Mouse (Mus musculus) cerebellum, adult 2 months (tissue): ENCODE measurements around the gene Asap2. TPM values are rescaled to one million over a fixed set of nuclear protein-coding genes. Genes with fewer than 3 reads are reported as not detected.

Source experiments
- DNase-seq, 2 experiments: peaks; one replicate each; pipeline ENCODE4 v3.0.0; 2021
- H3K27ac ChIP-seq: fragments of 200-500 bp; 2 replicates; pipeline ENCODE4 v1.5.1; 2012; ENCODE audit warnings: low read length, control low read depth, inconsistent platforms; ENCODE audit not compliant: insufficient read depth
- H3K27me3 ChIP-seq: fragments of 200-500 bp; 2 replicates; pipeline ENCODE4 v1.6.1; 2012; ENCODE audit warnings: inconsistent platforms, mild to moderate bottlenecking, low read length, moderate library complexity; ENCODE audit not compliant: control insufficient read depth, insufficient read depth
- H3K4me1 ChIP-seq: fragments of 200-500 bp; 2 replicates; pipeline ENCODE4 v1.6.1; 2011; ENCODE audit warnings: low read length; ENCODE audit not compliant: control insufficient read depth, insufficient read depth
- H3K4me3 ChIP-seq: fragments of 200-500 bp; replicated peaks from 2 replicates; pipeline ENCODE3; 2011; ENCODE audit warnings: mild to moderate bottlenecking, low read depth, low read length, control low read depth; ENCODE audit not compliant: insufficient read depth
- CTCF ChIP-seq: fragments of 200-500 bp; IDR thresholded peaks from 2 replicates; pipeline ENCODE4 v1.5.1; 2011; ENCODE audit warnings: low read depth, mild to moderate bottlenecking, control low read depth, low read length, moderate library complexity, borderline replicate concordance; ENCODE audit not compliant: insufficient read depth
- POLR2A ChIP-seq: fragments of 200-500 bp; IDR thresholded peaks from 2 replicates; pipeline ENCODE4 v1.6.1; 2011; ENCODE audit warnings: low read length, control low read depth, borderline replicate concordance; ENCODE audit not compliant: insufficient read depth
- WGBS: fragments of 180-500 bp; shearing (Covaris S2); methylation state at CpG from one replicate; pipeline ENCODE4 v1.1.7; 2018; 5-methylcytosine and 5-hydroxymethylcytosine counted together
- polyA plus RNA-seq: library from polyadenylated mRNA; depleted of rRNA; stranded (reverse); fragments of >200 nt; gene quantifications from 2 replicates; pipeline ENCODE4 v1.2.3, GENCODE M21; 2012

Gene Asap2
- polyA plus RNA-seq, 1 experiment = 27.1 TPM

GRCm38 (mm10) chr12:21247711-21248392, 257.6 kb downstream of the Asap2 start:
- Histone ChIP-seq H3K4me3 (no peak overlapping the region), H3K27me3 (no peaks in the 10 kb centered on the region), H3K27ac (no peak overlapping the region), H3K4me1 (no peaks in the 10 kb centered on the region)
- 87% methylated on average over 7 of the region's 7 CpGs for WGBS
- no peak for TF ChIP-seq POLR2A
- no peak for TF ChIP-seq CTCF
- no peak for DNase-seq

- H3K4me3 ChIP-seq = no peak overlapping the region
- no peaks in the 10 kb centered on the region for H3K4me1 ChIP-seq
- no peak for TF ChIP-seq POLR2A
- peak; percentile 41; the same call in 1 of the 2 replicates for TF ChIP-seq CTCF
- DNase-seq = no peak
- no peaks in the 10 kb centered on the region for H3K27me3 ChIP-seq
- WGBS = 92% methylated on average over 6 of the region's 6 CpGs
- H3K27ac ChIP-seq = no peak overlapping the region
These were observed 270.4 kb downstream of the Asap2 start for GRCm38 (mm10) chr12:21260494-21261256.

- no peak overlapping the region for H3K4me3 ChIP-seq
- no peaks in the 10 kb centered on the region for H3K4me1 ChIP-seq
- no peak overlapping the region for H3K27ac ChIP-seq
- WGBS = 75% methylated on average over 4 of the region's 4 CpGs
- no peak for TF ChIP-seq POLR2A
- TF ChIP-seq CTCF = no peak
- no peaks in the 10 kb centered on the region for H3K27me3 ChIP-seq
- no peak for DNase-seq
These were observed 271.3 kb downstream of the Asap2 start for GRCm38 (mm10) chr12:21261521-21261920.

GRCm38 (mm10) chr12:21263256-21263655, 273.0 kb downstream of the Asap2 start:
- Histone ChIP-seq H3K4me1 (peaks cover 5% of the 10 kb centered on the region), H3K27me3 (no peaks in the 10 kb centered on the region), H3K4me3 (no peak overlapping the region), H3K27ac (no peak overlapping the region)
- WGBS = 88% methylated on average over 5 of the region's 5 CpGs
- DNase-seq = no peak
- TF ChIP-seq CTCF (no peak), POLR2A (no peak)

- no peaks in the 10 kb centered on the region for H3K27me3 ChIP-seq
- H3K27ac ChIP-seq = no peak overlapping the region
- TF ChIP-seq POLR2A = no peak
- no peak for TF ChIP-seq CTCF
- H3K4me3 ChIP-seq = no peak overlapping the region
- 81% methylated on average over 5 of the region's 5 CpGs for WGBS
- peaks cover 9% of the 10 kb centered on the region for H3K4me1 ChIP-seq
- DNase-seq = no peak
These were observed 274.0 kb downstream of the Asap2 start for GRCm38 (mm10) chr12:21264241-21264640.

GRCm38 (mm10) chr12:21264970-21265369, 274.7 kb downstream of the Asap2 start:
- DNase-seq = no peak
- TF ChIP-seq POLR2A = no peak
- no peak for TF ChIP-seq CTCF
- 93% methylated on average over 3 of the region's 3 CpGs for WGBS
- H3K27ac ChIP-seq = no peak overlapping the region
- H3K27me3 ChIP-seq = no peaks in the 10 kb centered on the region
- H3K4me3 ChIP-seq = no peak overlapping the region
- peaks cover 9% of the 10 kb centered on the region for H3K4me1 ChIP-seq

GRCm38 (mm10) chr12:21265501-21265900, 275.2 kb downstream of the Asap2 start:
- Histone ChIP-seq H3K4me1 (peaks cover 9% of the 10 kb centered on the region), H3K27me3 (no peaks in the 10 kb centered on the region), H3K27ac (no peak overlapping the region), H3K4me3 (no peak overlapping the region)
- TF ChIP-seq POLR2A (no peak), CTCF (no peak)
- WGBS = 46% methylated on average over 4 of the region's 4 CpGs
- no peak for DNase-seq

GRCm38 (mm10) chr12:21265946-21266783, 275.9 kb downstream of the Asap2 start:
- Histone ChIP-seq H3K4me3 (no peak overlapping the region), H3K4me1 (peaks cover 9% of the 10 kb centered on the region), H3K27me3 (no peaks in the 10 kb centered on the region), H3K27ac (no peak overlapping the region)
- TF ChIP-seq POLR2A = no peak
- TF ChIP-seq CTCF = peak; percentile 82
- WGBS = 74% methylated on average over 14 of the region's 14 CpGs
- peak; percentile 65 to 67 for DNase-seq
